Mouse (Mus musculus) G1E-ER4 (cell line): ENCODE results near the gene Tsc22d1. TPM values are rescaled to one million over a fixed set of nuclear protein-coding genes. Genes with fewer than 3 reads are reported as not detected.

Experiments used
- GATA1 ChIP-seq: IDR thresholded peaks from one replicate; pipeline ENCODE4 v1.8.0; 2012; ENCODE audit warnings: low read length, inconsistent platforms
- polyA plus RNA-seq: library from polyadenylated mRNA; stranded (reverse); fragments of >175 nt; gene quantifications from 2 replicates; pipeline ENCODE4 v1.2.3, GENCODE M21; 2012

Tsc22d1 gene
- polyA plus RNA-seq, 1 experiment, result 42.1 TPM

DNA sequence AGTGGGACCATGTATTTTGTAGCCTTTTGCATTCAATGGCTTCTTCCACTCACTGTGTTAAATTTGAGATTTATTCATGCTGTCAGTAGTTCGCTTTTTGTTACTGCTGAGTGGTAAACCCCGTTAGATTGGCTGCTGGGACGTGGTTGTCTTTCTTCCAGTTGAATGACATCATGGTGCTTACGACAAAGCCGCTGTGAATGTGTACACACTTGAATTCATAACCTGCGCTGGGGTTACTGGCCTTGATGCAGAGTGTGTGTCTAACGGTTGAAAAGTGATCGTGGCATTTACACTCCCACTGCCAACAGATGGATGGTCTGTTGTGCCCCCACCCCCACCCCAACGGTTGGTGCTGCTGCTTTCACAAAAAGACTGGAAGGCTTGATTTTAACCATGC is 82.4 kb downstream of the Tsc22d1 start:
- no peak for TF ChIP-seq GATA1

DNA sequence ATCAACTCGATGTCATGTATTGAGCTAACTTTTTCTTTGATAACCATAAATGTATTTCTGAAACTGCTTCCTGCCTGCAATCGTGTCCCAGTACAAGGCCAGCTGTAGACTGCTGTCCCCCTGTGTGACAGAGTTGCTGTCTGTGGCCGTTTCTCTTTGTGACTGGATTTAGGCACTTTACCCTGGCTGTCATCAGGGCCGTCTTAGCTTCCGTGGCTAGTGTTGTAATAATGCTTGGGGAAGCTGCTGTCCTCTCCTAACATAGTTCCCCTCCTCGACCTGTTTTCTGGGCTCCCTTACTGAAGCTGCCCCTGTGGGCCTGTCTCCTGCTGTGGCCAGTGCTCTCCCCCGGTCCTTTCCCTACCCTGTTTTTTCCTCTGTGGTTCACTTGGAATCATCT is 83.4 kb downstream of the Tsc22d1 start:
- no peak for TF ChIP-seq GATA1

DNA sequence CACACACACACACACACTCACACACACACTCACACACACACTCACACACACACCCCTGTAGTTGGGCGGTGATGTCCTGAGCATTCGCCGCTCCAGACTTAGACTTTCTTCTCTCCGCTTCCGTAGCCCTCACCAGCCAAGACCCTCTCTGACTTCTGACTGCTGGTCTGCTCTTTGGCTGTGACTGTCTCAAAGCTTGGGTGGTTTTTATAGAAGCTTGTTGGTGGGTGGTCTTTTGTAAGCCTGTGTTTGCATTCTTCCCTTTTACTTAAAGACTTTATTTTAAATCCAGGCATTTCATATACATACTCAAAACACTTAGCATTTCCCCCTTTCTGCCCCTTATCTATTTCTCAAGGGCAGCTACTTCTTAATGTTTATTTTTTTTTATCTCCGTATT is 84.7 kb downstream of the Tsc22d1 start:
- TF ChIP-seq GATA1, result no peak

DNA sequence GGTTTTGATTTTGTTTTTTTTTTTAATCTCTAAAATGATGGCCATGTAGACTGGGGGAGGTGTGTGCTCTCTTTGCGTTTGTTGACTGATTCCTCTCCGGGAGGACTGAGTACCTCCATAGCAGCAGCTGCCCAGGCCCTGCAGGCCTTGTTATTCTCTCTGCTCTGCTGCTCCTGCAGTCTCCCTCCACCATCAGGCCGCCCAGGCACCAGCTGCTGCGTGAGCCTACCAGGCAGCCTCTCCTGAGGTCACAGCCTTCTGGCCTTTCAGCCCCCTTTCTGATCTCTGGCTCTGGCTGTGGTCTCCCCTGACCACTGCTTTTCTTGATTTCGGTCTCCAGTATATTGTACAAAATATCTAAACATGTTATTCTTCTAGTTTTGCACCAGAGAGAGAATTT is 85.3 kb downstream of the Tsc22d1 start:
- no peak for TF ChIP-seq GATA1

DNA sequence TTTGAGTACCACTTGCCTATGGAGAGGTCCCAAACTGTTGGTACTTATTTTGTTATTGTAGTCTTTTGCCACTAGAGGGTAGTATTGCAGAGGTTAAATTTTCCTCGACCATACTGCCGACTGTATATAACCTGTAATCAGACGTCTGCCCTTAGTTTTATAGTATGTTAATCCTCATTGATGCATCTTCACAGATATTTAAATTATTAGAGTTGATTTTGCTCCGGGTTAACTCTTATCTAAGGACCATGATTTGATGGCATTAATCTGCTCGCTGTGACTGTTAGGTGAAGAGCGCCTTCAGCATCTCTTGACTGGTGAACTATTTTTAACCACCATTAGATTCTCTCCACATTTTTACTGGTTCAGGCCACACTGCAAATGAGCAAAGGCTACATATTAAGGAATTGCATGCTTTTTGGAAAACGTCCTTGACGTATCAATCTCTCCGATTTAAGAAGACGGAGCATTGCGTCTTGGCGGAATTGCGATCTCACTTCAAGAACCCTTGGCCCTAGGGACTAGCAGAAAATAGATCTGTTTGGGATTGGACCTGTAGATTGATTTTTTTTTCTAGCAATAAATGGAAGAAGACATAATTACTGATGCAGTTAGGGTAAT is 88.6 kb downstream of the Tsc22d1 start:
- no peak for TF ChIP-seq GATA1

DNA sequence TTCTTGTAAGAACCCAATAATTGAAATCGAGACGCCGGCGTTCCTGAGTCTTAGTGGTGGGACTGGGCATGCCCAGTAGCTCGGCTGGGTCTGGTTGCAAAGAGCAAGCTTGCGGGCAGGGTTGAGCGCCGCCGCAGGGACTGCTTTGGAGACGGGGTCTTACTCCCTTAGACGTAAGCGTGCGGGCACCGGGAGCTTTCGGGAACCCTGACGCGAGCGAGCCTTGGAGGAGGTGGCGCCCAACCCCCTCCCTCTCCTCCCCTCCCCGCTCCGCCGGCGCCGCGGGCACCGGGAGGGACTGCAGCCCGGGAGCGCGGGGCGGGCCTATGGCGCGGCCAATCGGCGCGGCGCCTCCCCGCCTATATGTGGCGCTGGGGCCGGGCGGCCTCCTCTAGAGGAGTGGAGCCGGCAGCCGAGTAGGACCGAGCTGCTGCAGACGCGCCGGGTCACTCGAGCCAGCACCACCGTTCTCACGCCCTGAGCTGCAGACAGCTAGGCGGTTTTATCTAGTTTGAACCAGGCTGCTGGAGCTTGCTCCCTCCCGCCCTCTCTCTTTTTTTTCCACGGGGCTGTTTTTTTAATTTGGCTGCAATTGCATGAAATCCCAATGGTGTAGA is 89.5 kb downstream of the Tsc22d1 start:
- TF ChIP-seq GATA1, result no peak

DNA sequence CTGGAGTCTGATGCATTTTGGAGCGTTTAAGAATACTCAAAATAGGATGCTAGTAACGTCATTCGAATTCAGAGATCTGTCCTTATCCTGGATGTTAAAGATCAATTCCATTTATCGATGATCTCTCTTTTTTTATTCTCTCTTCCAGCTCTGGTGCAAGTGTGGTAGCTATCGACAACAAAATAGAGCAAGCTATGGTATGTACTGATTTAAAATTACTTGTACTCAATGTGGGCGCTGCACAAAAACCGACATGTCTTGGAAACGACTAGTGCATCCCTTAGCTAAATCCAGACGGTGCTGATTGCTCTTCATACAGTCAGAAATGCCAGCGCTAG is 90.3 kb downstream of the Tsc22d1 start:
- TF ChIP-seq GATA1, result no peak

DNA sequence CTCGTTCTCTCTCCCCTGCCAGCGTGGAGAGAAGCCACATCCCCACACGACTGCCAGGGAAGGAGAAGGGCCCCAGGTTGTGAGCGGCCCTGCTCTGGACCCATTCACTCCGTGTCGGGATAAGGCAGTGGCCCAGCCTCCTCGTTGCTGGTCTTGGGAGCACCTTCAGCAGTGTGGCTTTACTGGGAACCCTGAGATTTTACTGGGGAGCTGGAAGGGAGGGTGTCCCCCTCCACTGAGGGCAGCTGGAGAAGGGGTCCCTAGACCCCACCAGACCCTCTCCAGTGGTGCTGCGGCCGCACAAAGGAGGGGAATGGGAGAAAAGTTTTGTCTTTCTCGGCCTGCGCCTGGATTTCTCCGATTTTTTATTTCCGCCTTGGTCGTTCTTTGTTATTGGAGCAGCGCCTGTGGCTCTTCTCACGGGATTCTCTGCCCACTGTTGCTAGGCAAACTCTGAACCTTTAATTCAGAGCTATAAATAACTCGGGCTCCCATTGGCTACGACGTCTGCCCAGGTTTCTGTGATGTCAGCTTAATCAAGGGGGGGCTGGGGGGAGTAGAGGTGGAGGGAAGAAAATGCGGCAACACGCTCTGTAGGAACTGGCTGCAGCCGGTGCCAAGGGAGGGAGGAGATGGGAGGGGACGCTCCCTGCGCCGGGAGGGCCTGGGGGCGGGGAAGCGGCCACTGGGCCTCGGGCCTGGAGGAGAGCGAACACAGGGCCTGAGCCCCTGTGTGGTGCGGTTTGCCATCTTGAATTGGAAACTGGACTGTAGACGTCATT is 90.9 kb downstream of the Tsc22d1 start:
- TF ChIP-seq GATA1, result no peak

DNA sequence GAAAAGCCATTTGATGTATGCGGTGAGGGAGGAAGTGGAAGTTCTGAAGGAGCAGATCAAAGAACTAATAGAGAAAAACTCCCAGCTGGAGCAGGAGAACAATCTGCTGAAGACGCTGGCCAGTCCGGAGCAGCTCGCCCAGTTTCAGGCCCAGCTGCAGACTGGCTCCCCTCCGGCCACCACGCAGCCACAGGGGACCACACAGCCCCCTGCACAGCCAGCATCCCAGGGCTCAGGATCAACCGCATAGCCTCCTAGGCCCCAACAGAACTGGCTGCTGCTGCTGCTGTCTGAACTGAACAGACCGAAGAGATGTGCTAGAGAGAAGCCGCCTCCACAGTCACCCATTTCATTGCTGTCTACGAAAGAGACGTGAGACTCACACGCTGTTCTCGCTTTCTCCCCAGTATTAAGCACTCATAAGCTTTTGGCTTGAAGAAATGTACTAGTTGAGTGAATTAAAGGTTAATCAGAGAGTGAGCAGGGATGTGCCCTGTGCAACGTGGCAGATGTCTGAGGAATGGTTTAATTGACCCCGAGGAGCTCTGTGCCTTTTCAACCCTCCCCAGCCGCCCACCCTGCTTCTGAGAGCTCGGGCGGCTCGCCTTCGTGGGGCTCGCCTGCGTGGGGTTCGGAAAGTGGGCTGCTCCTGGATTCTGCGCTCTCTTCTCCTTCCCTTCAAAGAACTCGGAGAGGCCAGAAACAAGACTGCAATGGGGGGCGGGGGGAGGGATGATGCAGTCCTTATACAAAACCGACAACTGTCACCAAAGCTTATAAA is 91.9 kb downstream of the Tsc22d1 start:
- no peak for TF ChIP-seq GATA1

DNA sequence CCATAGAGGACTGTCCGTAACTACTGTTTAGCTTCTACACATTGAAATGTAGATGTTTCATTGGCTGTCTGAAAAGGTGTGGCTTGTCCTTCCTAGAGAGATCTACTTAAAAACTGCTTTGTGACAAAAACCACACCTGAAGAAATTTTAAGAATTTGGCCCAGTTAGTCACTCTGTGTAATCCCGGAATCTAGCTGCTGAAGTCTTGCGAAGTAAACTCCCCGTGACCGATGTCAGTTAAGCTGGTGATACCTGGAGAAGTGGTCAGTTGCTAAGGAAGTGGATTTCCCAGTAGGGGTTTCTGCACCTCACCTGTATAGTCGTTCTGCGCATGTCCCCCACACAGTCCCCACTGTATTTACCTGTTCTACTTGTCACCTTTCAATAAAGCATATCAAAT is 92.6 kb downstream of the Tsc22d1 start:
- no peak for TF ChIP-seq GATA1

DNA sequence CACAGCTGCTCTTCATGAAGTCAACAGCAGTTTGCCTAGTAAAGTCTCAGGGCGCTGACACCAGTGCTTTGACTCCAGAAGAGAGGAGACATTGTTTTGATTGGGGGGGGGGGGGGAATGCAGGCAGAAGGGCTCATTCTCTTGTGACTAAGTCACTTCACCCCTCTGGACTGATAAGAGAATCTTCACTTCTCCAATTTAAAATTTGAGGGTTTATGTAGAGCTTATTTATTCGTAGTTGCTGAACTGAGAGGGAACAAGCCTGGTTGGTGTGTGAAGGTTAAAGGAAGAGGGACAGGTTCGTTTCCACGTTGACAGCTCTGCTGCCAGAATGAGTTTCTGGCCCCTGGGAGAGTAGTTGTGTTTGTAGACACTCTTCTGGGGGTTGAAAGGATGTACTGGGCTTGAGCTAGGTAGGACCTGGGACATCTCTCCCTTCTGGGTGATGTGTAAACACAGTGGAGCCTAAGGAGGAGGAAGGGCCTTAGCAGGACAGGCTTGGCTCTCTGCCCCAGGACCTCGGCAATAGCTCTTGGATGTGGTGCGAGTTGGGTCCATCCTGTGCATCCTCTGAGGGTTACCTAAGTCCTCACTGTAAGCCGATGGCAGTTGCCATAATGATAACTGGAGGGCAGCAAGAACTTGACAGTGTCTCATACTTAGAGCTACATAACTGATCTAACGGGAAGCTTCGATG is 93.2 kb downstream of the Tsc22d1 start:
- no peak for TF ChIP-seq GATA1

DNA sequence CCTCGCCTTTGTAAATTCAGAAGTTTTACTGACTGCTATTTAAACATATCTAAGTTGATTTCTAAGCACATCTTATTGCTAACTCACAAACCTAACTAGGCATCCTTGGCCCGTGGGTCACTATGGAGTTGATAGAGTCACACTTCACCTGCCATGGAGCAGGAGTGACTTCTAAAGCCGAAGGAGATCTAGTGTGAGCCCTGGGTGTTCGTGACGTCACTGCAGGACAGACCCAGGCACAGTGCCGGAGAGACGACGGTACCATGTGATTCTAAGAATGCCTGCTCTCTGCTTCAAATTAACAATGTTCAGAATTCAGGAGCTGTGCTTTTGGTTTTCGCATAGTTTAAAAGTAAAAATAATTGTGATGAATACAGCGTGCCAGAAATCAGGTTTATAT is 93.9 kb downstream of the Tsc22d1 start:
- TF ChIP-seq GATA1, result no peak

DNA sequence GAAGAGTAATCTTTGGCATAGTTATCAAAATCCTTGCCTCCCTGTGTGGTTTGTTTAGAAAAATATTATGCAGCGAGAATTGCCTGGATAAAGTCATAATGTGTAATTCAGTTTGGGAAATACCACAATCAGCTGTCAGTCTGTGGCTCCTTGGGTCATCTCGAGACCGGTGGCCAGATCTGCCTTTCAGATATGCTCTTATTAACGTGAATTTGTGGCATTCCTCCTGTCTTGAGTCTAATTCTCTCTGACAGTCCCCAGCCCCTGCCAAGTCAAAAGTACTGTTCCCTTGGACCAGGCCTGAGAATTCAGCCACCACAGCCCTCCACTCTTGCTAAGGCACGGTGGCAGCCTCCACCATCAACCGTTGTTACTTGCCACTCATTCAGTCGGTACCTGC is 97.2 kb downstream of the Tsc22d1 start:
- TF ChIP-seq GATA1, result no peak

DNA sequence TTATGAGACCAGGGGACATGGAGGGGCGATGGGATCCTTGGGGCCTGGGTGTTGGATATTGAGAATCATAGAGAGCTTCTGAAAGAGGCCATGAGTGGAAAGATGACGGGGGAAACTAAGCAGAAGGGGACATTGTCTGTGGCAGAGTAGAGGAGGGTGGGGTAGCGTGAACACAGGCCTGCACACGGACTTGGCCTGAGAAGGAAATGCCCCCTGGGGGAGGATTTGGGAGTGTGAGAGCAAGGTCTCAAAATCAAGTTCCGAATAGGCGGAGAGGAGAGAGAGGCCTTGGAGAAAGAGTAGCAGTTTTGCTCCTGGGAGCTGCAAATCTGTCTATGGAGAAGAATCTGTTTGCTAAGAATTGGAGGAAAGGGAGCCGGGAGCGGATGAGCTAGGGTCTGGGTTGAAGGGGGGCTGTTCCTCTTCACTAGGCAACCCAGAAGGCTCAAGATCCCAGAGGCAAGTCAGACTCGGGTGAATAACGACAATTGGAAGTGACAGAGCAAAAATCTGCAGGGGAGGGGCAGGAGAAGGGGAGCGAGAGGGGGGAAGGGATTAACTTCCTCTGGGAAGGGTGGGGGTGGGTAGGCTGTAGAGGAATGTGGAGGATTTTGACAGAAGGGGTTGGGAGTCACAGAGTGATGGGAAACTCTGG is 98.8 kb downstream of the Tsc22d1 start:
- TF ChIP-seq GATA1, result no peak

DNA sequence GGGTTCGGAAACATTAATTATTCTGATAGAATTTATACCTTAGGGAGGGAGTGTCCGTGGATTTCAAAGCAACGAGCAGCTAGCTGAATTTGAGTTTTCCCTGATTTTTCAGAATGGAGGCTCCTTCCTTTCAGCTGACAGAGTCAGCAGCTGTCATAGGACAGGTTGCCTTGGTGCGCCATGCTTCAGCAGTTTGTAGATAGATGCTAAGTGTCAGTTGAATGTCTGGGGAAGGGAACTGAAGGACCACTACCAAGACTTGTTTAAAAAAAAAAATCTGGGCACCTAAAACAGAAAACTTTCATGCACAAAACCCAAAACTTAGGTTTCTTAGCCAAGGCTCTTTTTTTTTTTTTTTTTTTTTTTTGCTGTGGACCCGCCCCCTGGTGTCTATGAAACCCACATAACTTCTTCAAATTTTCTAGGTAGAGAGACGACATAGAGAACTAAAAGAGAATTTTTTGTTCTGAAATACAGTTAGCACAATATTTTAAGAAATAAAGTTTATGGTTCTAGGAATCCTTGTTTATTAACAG is 99.4 kb downstream of the Tsc22d1 start:
- no peak for TF ChIP-seq GATA1
